Mouse (Mus musculus): ENCODE measurements at regions not wholly inside any gene's neighbourhood (a gene's known extent, or its start where the extent isn't known, plus 50 kb on each side); places are given as distances from the start of the nearest gene placed in this dataset.
"Not testable (repeated sequence)": the region's sequence is repeated elsewhere in the genome, so short reads cannot be mapped to it uniquely, and the experiment has no call there.

- no peak for DNase-seq
Observed at GRCm38 (mm10) chr9:30662456-30662855, 235.5 kb downstream of the Snx19 start.

GRCm38 (mm10) chr9:30653961-30654360 is 227.1 kb downstream of the Snx19 start:
- DNase-seq: no peak

GRCm38 (mm10) chr9:30653210-30653609 is 226.3 kb downstream of the Snx19 start:
- no peak for DNase-seq

GRCm38 (mm10) chr9:30649392-30650054 is 222.6 kb downstream of the Snx19 start:
- no peak for DNase-seq

- DNase-seq: no peak
Observed at GRCm38 (mm10) chr9:30633741-30634470, 207.0 kb downstream of the Snx19 start.

- DNase-seq: no peak
Observed at GRCm38 (mm10) chr9:30632164-30633146, 205.5 kb downstream of the Snx19 start.

- DNase-seq: no peak
Observed at GRCm38 (mm10) chr9:30625635-30626034, 198.7 kb downstream of the Snx19 start.

GRCm38 (mm10) chr9:30625090-30625489 is 198.2 kb downstream of the Snx19 start:
- no peak for DNase-seq

- DNase-seq: no peak
Observed at GRCm38 (mm10) chr9:30624481-30624880, 197.6 kb downstream of the Snx19 start.

- no peak for DNase-seq
Observed at GRCm38 (mm10) chr9:30619325-30619724, 192.4 kb downstream of the Snx19 start.

GRCm38 (mm10) chr9:30618181-30618580 is 191.3 kb downstream of the Snx19 start:
- DNase-seq: no peak

GRCm38 (mm10) chr9:30613715-30614114 is 186.8 kb downstream of the Snx19 start:
- DNase-seq: no peak

- no peak for DNase-seq
Observed at GRCm38 (mm10) chr9:30613003-30613552, 186.2 kb downstream of the Snx19 start.

GRCm38 (mm10) chr9:30610328-30610727 is 183.4 kb downstream of the Snx19 start:
- DNase-seq: no peak

- no peak for DNase-seq
Observed at GRCm38 (mm10) chr9:30599756-30600155, 172.8 kb downstream of the Snx19 start.

GRCm38 (mm10) chr9:30597691-30598090 is 170.8 kb downstream of the Snx19 start:
- no peak for DNase-seq

- DNase-seq: not testable (repeated sequence)
Observed at GRCm38 (mm10) chr9:30597092-30597491, 170.2 kb downstream of the Snx19 start.

- no peak for DNase-seq
Observed at GRCm38 (mm10) chr9:30592601-30593000, 165.7 kb downstream of the Snx19 start.

- DNase-seq: no peak
Observed at GRCm38 (mm10) chr9:30591246-30591645, 164.3 kb downstream of the Snx19 start.

- DNase-seq: no peak
Observed at GRCm38 (mm10) chr9:30590661-30591179, 163.8 kb downstream of the Snx19 start.

GRCm38 (mm10) chr9:30581271-30581821 is 154.4 kb downstream of the Snx19 start:
- no peak for DNase-seq

- no peak for DNase-seq
Observed at GRCm38 (mm10) chr9:30580500-30580899, 153.6 kb downstream of the Snx19 start.

All from adrenal gland, postnatal 25 days (tissue).